Mouse (Mus musculus) spleen, adult 2 months (tissue): ENCODE measurements around the gene Prim2.

Experiments used
- CTCF ChIP-seq: fragments of 200-500 bp; IDR thresholded peaks from 2 replicates; pipeline ENCODE4 v1.5.1; 2011; ENCODE audit warnings: mild to moderate bottlenecking, inconsistent platforms; ENCODE audit not compliant: insufficient read depth, insufficient read length, insufficient replicate concordance; ENCODE audit errors: extremely low read depth
- POLR2A ChIP-seq: fragments of 200-500 bp; IDR thresholded peaks from 2 replicates; pipeline ENCODE4 v1.6.1; 2011; ENCODE audit warnings: low read depth, low read length, inconsistent platforms

DNA sequence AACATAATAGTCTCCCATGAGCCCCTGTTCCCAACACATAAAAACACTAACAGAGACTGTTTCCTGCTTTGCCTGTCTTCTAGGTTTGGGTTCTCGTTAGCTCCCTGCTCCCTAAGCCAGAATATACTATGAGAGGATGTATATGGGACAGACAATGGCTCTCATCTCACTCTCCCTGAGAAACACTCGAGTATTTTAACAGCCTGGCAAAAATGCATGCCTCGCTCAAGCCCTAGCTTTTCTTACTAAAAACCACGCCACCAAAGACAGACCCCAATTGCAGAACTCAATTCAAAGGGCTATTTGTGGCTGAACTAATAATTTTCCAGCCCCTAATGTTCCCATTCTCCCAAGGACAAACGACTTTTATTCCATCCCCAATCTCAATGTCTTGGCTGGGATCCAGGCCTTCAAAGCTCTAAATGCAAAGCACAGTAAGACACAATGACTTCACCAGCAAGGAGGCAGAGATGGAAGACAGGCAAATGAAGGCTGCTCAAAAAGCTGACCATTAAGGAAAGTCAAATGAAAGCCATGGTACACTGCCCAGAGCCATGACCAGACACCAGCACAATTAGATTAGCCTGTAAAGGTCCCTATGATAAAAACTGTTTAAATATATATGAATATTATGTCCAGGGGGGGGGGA lies 70.5 kb downstream of the Prim2 start:
- TF ChIP-seq CTCF (no peak), POLR2A (no peak)
